ENCODE assay signal across 8 mouse cellular contexts in genomic region chr3:146498989-146499388, GRCm38 (mm10). TPM values are rescaled to one million over a fixed set of nuclear protein-coding genes. Genes with fewer than 3 reads are reported as not detected.
A peak's percentile ranks its signal among the peaks of the same experiment; 100 is the strongest.
DNase-seq lines count a peak whose midpoint lies in the region; ATAC-seq lines count a peak whose summit lies in the region.

No protein-coding gene starts in this region.

- H3K4me2 ChIP-seq in neural tube, embryonic 11.5 days (ENCODE audit: low read depth), result peak overlapping the region; percentile 77
- H3K4me2 ChIP-seq in embryonic facial prominence, embryonic 14.5 days (ENCODE audit: low read depth, low read length), result peak overlapping the region; percentile 72
- H3K4me2 ChIP-seq in limb, embryonic 11.5 days (ENCODE audit: low read depth, severe bottlenecking), result peak overlapping the region; percentile 45
- peak overlapping the region; percentile 46 for H3K4me2 ChIP-seq in stomach, embryonic 14.5 days (replicated peaks; ENCODE audit: low read depth, low read length)

- H3K4me3 ChIP-seq in neural tube, embryonic 11.5 days (ENCODE audit: low read depth, low read length), result peak overlapping the region; percentile 77
- H3K4me3 ChIP-seq in embryonic facial prominence, embryonic 14.5 days (ENCODE audit: low read depth, low read length), result peak overlapping the region; percentile 67
- H3K4me3 ChIP-seq in limb, embryonic 11.5 days (ENCODE audit: low read depth, low read length), result peak overlapping the region; percentile 76
- peak overlapping the region; percentile 94 for H3K4me3 ChIP-seq in stomach, embryonic 14.5 days (ENCODE audit: low read depth, low read length)

- 6% methylated on average over 13 of the region's 13 CpGs for WGBS in neural tube, embryonic 11.5 days
- 4% methylated on average over 13 of the region's 13 CpGs for WGBS in embryonic facial prominence, embryonic 14.5 days
- WGBS in limb, embryonic 11.5 days, result 5% methylated on average over 13 of the region's 13 CpGs
- WGBS in stomach, embryonic 14.5 days, result 1% methylated on average over 13 of the region's 13 CpGs

- no peaks in the 10 kb centered on the region for H3K36me3 ChIP-seq in neural tube, embryonic 11.5 days (ENCODE audit: control insufficient read depth, insufficient read depth, low read length)
- peaks cover 14% of the 10 kb centered on the region for H3K36me3 ChIP-seq in embryonic facial prominence, embryonic 14.5 days (ENCODE audit: control insufficient read depth, insufficient read depth, low read length)
- peaks cover 6% of the 10 kb centered on the region for H3K36me3 ChIP-seq in limb, embryonic 11.5 days (ENCODE audit: control insufficient read depth, insufficient read depth, low read length)
- H3K36me3 ChIP-seq in stomach, embryonic 14.5 days (ENCODE audit: control insufficient read depth, insufficient read depth, low read length), result peaks cover 8% of the 10 kb centered on the region

- H3K9me3 ChIP-seq in neural tube, embryonic 11.5 days (ENCODE audit: control insufficient read depth, low read length), result no peaks in the 10 kb centered on the region
- H3K9me3 ChIP-seq in embryonic facial prominence, embryonic 14.5 days (ENCODE audit: control insufficient read depth, low read length), result no peaks in the 10 kb centered on the region
- no peaks in the 10 kb centered on the region for H3K9me3 ChIP-seq in limb, embryonic 11.5 days (ENCODE audit: control insufficient read depth, low read length)
- no peaks in the 10 kb centered on the region for H3K9me3 ChIP-seq in stomach, embryonic 14.5 days (ENCODE audit: control insufficient read depth, low read depth, low read length)

- no peaks in the 10 kb centered on the region for H3K27me3 ChIP-seq in neural tube, embryonic 11.5 days (ENCODE audit: control insufficient read depth, insufficient read depth, low read length)
- no peaks in the 10 kb centered on the region for H3K27me3 ChIP-seq in embryonic facial prominence, embryonic 14.5 days (replicated peaks; ENCODE audit: control insufficient read depth, insufficient read depth, low read length)
- H3K27me3 ChIP-seq in limb, embryonic 11.5 days (ENCODE audit: control insufficient read depth, insufficient read depth, low read length), result no peaks in the 10 kb centered on the region
- no peaks in the 10 kb centered on the region for H3K27me3 ChIP-seq in stomach, embryonic 14.5 days (ENCODE audit: control insufficient read depth, insufficient read depth, low read length)

- ATAC-seq in neural tube, embryonic 11.5 days (ENCODE audit: insufficient read depth, low FRiP score, low TSS enrichment), result 0 out of 2 replicates have a peak, but pooled peaks have one; percentile 1
- ATAC-seq in embryonic facial prominence, embryonic 14.5 days (ENCODE audit: low read depth), result no peak
- no peak for ATAC-seq in limb, embryonic 11.5 days (ENCODE audit: insufficient number of reproducible peaks, low FRiP score, low TSS enrichment, low read depth)
- ATAC-seq in stomach, embryonic 14.5 days (ENCODE audit: insufficient number of reproducible peaks, insufficient read depth, low FRiP score, low read depth), result no peak

- no peak for DNase-seq in neural tube, embryonic 11.5 days (ENCODE audit: low spot score)
- DNase-seq in neural tube, embryonic 10.5 days (ENCODE audit: extremely low spot score, low spot score), result no peak
- peak; percentile 44 for DNase-seq in embryonic facial prominence, embryonic 14.5 days (ENCODE audit: low spot score)
- DNase-seq in limb, embryonic 11.5 days (ENCODE audit: low spot score), result peak; percentile 31
- no peak for DNase-seq in cerebellum, postnatal 36 days
- no peak for DNase-seq in retina, embryonic 14.5 days (ENCODE audit: low spot score)
- DNase-seq in urinary bladder, postnatal 14 days (ENCODE audit: low spot score), result no peak

- peak overlapping the region; percentile 72 for H3K27ac ChIP-seq in neural tube, embryonic 11.5 days (ENCODE audit: low read depth, low read length)
- H3K27ac ChIP-seq in embryonic facial prominence, embryonic 14.5 days (replicated peaks; ENCODE audit: low read depth, low read length), result peak overlapping the region; percentile 91
- H3K27ac ChIP-seq in limb, embryonic 11.5 days (replicated peaks; ENCODE audit: low read depth, low read length), result peak overlapping the region; percentile 93
- peak overlapping the region; percentile 91 for H3K27ac ChIP-seq in stomach, embryonic 14.5 days (ENCODE audit: low read length)

- peak overlapping the region; percentile 83 for H3K9ac ChIP-seq in neural tube, embryonic 11.5 days (ENCODE audit: low read length)
- peak overlapping the region; percentile 87 for H3K9ac ChIP-seq in embryonic facial prominence, embryonic 14.5 days (ENCODE audit: low read depth, low read length)
- H3K9ac ChIP-seq in limb, embryonic 11.5 days (ENCODE audit: low read length), result peak overlapping the region; percentile 85
- H3K9ac ChIP-seq in stomach, embryonic 14.5 days (replicated peaks; ENCODE audit: low read depth, low read length), result peak overlapping the region; percentile 87

- peaks cover 17% of the 10 kb centered on the region for H3K4me1 ChIP-seq in neural tube, embryonic 11.5 days (ENCODE audit: control insufficient read depth, insufficient read depth, low read length)
- H3K4me1 ChIP-seq in embryonic facial prominence, embryonic 14.5 days (ENCODE audit: control insufficient read depth, insufficient read depth, low read length), result peaks cover 18% of the 10 kb centered on the region
- H3K4me1 ChIP-seq in limb, embryonic 11.5 days (ENCODE audit: control insufficient read depth, insufficient read depth, low read length), result peaks cover 4% of the 10 kb centered on the region
- H3K4me1 ChIP-seq in stomach, embryonic 14.5 days (ENCODE audit: control insufficient read depth, insufficient read depth, low read length), result peaks cover 18% of the 10 kb centered on the region; the same call in 1 of the 2 replicates

RNA-seq across cellular contexts. Expression of gene Spata1, which starts 0.6 kb away (rescaled TPM):
- 4.8 and 5.7 TPM in 2 replicates for polyA plus RNA-seq in neural tube, embryonic 11.5 days (2014; fragmentation: Nextera tagmentation; extraction: Ambion mirVana)
- 5.1 and 6.0 TPM in 2 replicates for polyA plus RNA-seq in embryonic facial prominence, embryonic 14.5 days (2014; fragmentation: Nextera tagmentation; extraction: Ambion mirVana)
- 6.4 and 9.6 TPM in 2 replicates for polyA plus RNA-seq in limb, embryonic 11.5 days (2014; fragmentation: Nextera tagmentation; extraction: Ambion mirVana)
- 6.3 and 8.0 TPM in 2 replicates for polyA plus RNA-seq in stomach, embryonic 14.5 days (2014; fragmentation: Nextera tagmentation; extraction: Ambion mirVana)

RNA-seq across cellular contexts. Expression of gene Gng5, which starts 0.6 kb away (rescaled TPM):
- polyA plus RNA-seq in neural tube, embryonic 11.5 days (2014; fragmentation: Nextera tagmentation; extraction: Ambion mirVana), result 956 and 1,018 TPM in 2 replicates
- 846 and 915 TPM in 2 replicates for polyA plus RNA-seq in embryonic facial prominence, embryonic 14.5 days (2014; fragmentation: Nextera tagmentation; extraction: Ambion mirVana)
- polyA plus RNA-seq in limb, embryonic 11.5 days (2014; fragmentation: Nextera tagmentation; extraction: Ambion mirVana), result 1,225 and 1,227 TPM in 2 replicates
- polyA plus RNA-seq in stomach, embryonic 14.5 days (2014; fragmentation: Nextera tagmentation; extraction: Ambion mirVana), result 946 and 996 TPM in 2 replicates

RNA-seq across cellular contexts. Expression of gene Rpf1, which starts 22.2 kb away (rescaled TPM):
- polyA plus RNA-seq in neural tube, embryonic 11.5 days (2014; fragmentation: Nextera tagmentation; extraction: Ambion mirVana), result 65.1 and 69.8 TPM in 2 replicates
- polyA plus RNA-seq in embryonic facial prominence, embryonic 14.5 days (2014; fragmentation: Nextera tagmentation; extraction: Ambion mirVana), result 39.8 and 43.6 TPM in 2 replicates
- 72.5 and 74.7 TPM in 2 replicates for polyA plus RNA-seq in limb, embryonic 11.5 days (2014; fragmentation: Nextera tagmentation; extraction: Ambion mirVana)
- 48.0 and 48.1 TPM in 2 replicates for polyA plus RNA-seq in stomach, embryonic 14.5 days (2014; fragmentation: Nextera tagmentation; extraction: Ambion mirVana)

RNA-seq across cellular contexts. Expression of gene Ctbs, which starts 49.4 kb away (rescaled TPM):
- 5.3 and 5.5 TPM in 2 replicates for polyA plus RNA-seq in neural tube, embryonic 11.5 days (2014; fragmentation: Nextera tagmentation; extraction: Ambion mirVana)
- 10.5 and 12.7 TPM in 2 replicates for polyA plus RNA-seq in embryonic facial prominence, embryonic 14.5 days (2014; fragmentation: Nextera tagmentation; extraction: Ambion mirVana)
- 5.7 and 7.1 TPM in 2 replicates for polyA plus RNA-seq in limb, embryonic 11.5 days (2014; fragmentation: Nextera tagmentation; extraction: Ambion mirVana)
- 12.4 and 14.6 TPM in 2 replicates for polyA plus RNA-seq in stomach, embryonic 14.5 days (2014; fragmentation: Nextera tagmentation; extraction: Ambion mirVana)

Comparison
In these comparisons a context has a peak if more than half of its experiments do, and no peak if none do; other contexts are left out.
1. DNase-seq: peak in embryonic facial prominence, embryonic 14.5 days (single experiment) and limb, embryonic 11.5 days (single experiment); none in neural tube, embryonic 11.5 days (single experiment), neural tube, embryonic 10.5 days (single experiment), cerebellum, postnatal 36 days (0 of 2), retina, embryonic 14.5 days (single experiment) and urinary bladder, postnatal 14 days (single experiment).
2. Peak in every context shown above with its lines, with median percentiles within 50 percentile points of each other: H3K27ac ChIP-seq, H3K4me2 ChIP-seq, H3K4me3 ChIP-seq and H3K9ac ChIP-seq.